Comparison of ENCODE assay signal across 19 mouse cellular contexts in the genomic region with DNA sequence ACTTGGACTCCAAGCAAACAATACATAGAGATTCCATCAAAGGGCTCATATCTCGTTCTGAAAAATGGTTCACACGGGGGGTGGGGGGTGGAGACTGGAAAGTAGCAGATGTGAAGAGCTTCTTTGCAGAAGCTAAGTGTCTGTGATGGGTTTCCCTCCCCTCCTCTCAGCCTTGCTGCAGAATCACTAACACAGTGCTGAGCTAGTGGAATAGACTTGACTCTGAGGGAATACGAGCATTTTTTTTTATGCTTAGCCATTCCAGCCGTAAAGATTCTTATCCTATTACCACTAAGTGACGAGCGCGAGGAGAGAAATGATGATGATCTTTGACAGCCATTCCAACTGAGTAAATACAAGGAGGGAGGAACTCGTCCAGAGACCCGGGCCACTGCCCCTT.
"Had no signal": no experiment of that assay in that cellular context is flagged by ENCODE, and none has a peak within 500 bp of the region (broad histone marks: within the 10 kb centered on the region; RNA-seq: fewer than 3 reads in every experiment).

No protein-coding gene starts in this region.

- H3K9me3 ChIP-seq: kidney, embryonic 15.5 days; liver, embryonic 13.5 days; midbrain, embryonic 12.5 days; midbrain, embryonic 15.5 days had no signal

- H3K27ac ChIP-seq: kidney, embryonic 15.5 days; left cerebral cortex, adult 2 months; liver, embryonic 13.5 days; macrophage; midbrain, embryonic 12.5 days; midbrain, embryonic 15.5 days; stomach, postnatal 0 days had no signal

- H3K27me3 ChIP-seq: kidney, embryonic 15.5 days; liver, embryonic 13.5 days; midbrain, embryonic 12.5 days had no signal

- H3K4me3 ChIP-seq: kidney, embryonic 15.5 days; left cerebral cortex, adult 2 months; liver, embryonic 13.5 days; midbrain, embryonic 12.5 days; midbrain, embryonic 15.5 days had no signal

- ATAC-seq: lung, postnatal 0 days had no signal

- H3K36me3 ChIP-seq: kidney, embryonic 15.5 days; liver, embryonic 13.5 days; midbrain, embryonic 12.5 days; midbrain, embryonic 15.5 days had no signal

- H3K4me2 ChIP-seq: kidney, embryonic 15.5 days; liver, embryonic 13.5 days; lung, embryonic 14.5 days; midbrain, embryonic 12.5 days; midbrain, embryonic 15.5 days had no signal

- DNase-seq: kidney, adult 2 months; kidney, postnatal 10 days; kidney, postnatal 36 days; layer of hippocampus, postnatal 36 days; liver, embryonic 13.5 days; lung, embryonic 14.5 days; right cerebral cortex, adult 18-20 months; right cerebral cortex, postnatal 14 days; right cerebral cortex, postnatal 4 days; thymus, adult 2 months; thymus, postnatal 14 days; thymus, postnatal 4 days had no signal

- H3K4me1 ChIP-seq: kidney, embryonic 15.5 days; liver, embryonic 13.5 days; midbrain, embryonic 12.5 days had no signal

- H3K9ac ChIP-seq: kidney, embryonic 15.5 days; liver, embryonic 13.5 days; lung, embryonic 14.5 days; midbrain, embryonic 12.5 days; midbrain, embryonic 15.5 days had no signal
